Mouse (Mus musculus) kidney, adult 9 months (tissue): ENCODE measurements around the gene Edc4.
"Not testable (repeated sequence)": the region's sequence is repeated elsewhere in the genome, so short reads cannot be mapped to it uniquely, and the experiment has no call there.

Source experiments
- DNase-seq: peaks from one replicate; pipeline ENCODE4 v3.0.0; 2022

The Edc4 gene

GRCm38 (mm10) chr8:105880754-105881520, at the start of gene Edc4:
Gene Edc4, plus strand, starts transcription at chr8:105880881.
- peak; percentile 87 for DNase-seq

- DNase-seq = not testable (repeated sequence)
These were observed 46.9 kb upstream of the Edc4 start for GRCm38 (mm10) chr8:105833740-105834139.

GRCm38 (mm10) chr8:105835318-105835717, 45.4 kb upstream of the Edc4 start:
- peak; percentile 91 for DNase-seq

GRCm38 (mm10) chr8:105836991-105837390, 43.7 kb upstream of the Edc4 start:
- DNase-seq = no peak

GRCm38 (mm10) chr8:105839209-105839608, 41.5 kb upstream of the Edc4 start:
- no peak for DNase-seq

GRCm38 (mm10) chr8:105846678-105847077, 34.0 kb upstream of the Edc4 start:
- DNase-seq = no peak

- no peak for DNase-seq
These were observed 30.7 kb upstream of the Edc4 start for GRCm38 (mm10) chr8:105850014-105850413.

GRCm38 (mm10) chr8:105850611-105851010, 30.1 kb upstream of the Edc4 start:
- DNase-seq = no peak

- DNase-seq = peak; percentile 88
These were observed 29.0 kb upstream of the Edc4 start for GRCm38 (mm10) chr8:105851651-105852143.

- peak; percentile 27 for DNase-seq
These were observed 28.4 kb upstream of the Edc4 start for GRCm38 (mm10) chr8:105852146-105852729.

GRCm38 (mm10) chr8:105853178-105853577, 27.5 kb upstream of the Edc4 start, which contains the start of gene Cenpt:
Gene Cenpt, minus strand, starts transcription at chr8:105853278.
- DNase-seq = no peak

- DNase-seq = no peak
These were observed 26.4 kb upstream of the Edc4 start for GRCm38 (mm10) chr8:105854303-105854702.

GRCm38 (mm10) chr8:105854715-105855216, 25.9 kb upstream of the Edc4 start, which contains the start of gene Thap11:
Gene Thap11, plus strand, starts transcription at chr8:105855132.
- DNase-seq = peak; percentile 93

- DNase-seq = peak; percentile 37
These were observed 25.2 kb upstream of the Edc4 start for GRCm38 (mm10) chr8:105855248-105856167.

GRCm38 (mm10) chr8:105856168-105856835, 24.4 kb upstream of the Edc4 start:
- no peak for DNase-seq

GRCm38 (mm10) chr8:105858495-105858894, 22.2 kb upstream of the Edc4 start:
- DNase-seq = no peak

GRCm38 (mm10) chr8:105859314-105859713, 21.4 kb upstream of the Edc4 start:
- DNase-seq = no peak

- DNase-seq = peak; percentile 98
These were observed 20.3 kb upstream of the Edc4 start, which contains the start of gene Nutf2 for GRCm38 (mm10) chr8:105860143-105860981. Gene Nutf2, plus strand, starts transcription at chr8:105860580.

GRCm38 (mm10) chr8:105861951-105862350, 18.7 kb upstream of the Edc4 start:
- peak; percentile 25 for DNase-seq

GRCm38 (mm10) chr8:105866364-105867029, 14.2 kb upstream of the Edc4 start:
- no peak for DNase-seq

GRCm38 (mm10) chr8:105874301-105874700, 6.4 kb upstream of the Edc4 start:
- DNase-seq = peak; percentile 44
